In the genomic region with DNA sequence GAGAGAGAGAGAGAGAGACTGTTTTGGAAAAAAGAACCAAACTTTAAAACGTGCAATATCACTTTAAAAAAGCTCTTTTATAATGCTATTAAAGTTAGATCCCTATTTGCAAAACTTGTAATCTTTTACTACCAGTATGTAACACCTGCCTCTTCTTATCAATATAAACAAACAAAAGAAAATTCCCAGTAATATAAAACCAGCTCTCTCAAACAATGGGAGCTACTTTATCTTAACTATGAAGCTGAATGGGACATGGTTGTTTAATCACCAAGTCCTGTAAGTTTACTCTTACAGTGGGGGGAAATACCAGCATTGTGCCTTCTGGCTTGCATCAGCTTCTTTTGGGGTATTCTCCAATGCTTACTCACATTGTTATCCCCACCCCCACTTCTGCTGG, we compare ENCODE assay signal across 28 mouse cellular contexts. TPM values are rescaled to one million over a fixed set of nuclear protein-coding genes. Genes with fewer than 3 reads are reported as not detected.
A peak's percentile ranks its signal among the peaks of the same experiment; 100 is the strongest.
DNase-seq lines count a peak whose midpoint lies in the region; ATAC-seq and TF ChIP-seq lines count a peak whose summit lies in the region.
"Had no signal": no experiment of that assay in that cellular context is flagged by ENCODE, and none has a peak within 500 bp of the region (broad histone marks: within the 10 kb centered on the region; RNA-seq: fewer than 3 reads in every experiment).

No protein-coding gene starts in this region.

- no peaks in the 10 kb centered on the region for H3K4me1 ChIP-seq in intestine, embryonic 15.5 days (replicated peaks)
- no peaks in the 10 kb centered on the region for H3K4me1 ChIP-seq in intestine, postnatal 0 days (replicated peaks; ENCODE audit: control insufficient read depth, insufficient read depth, low read length)
- H3K4me1 ChIP-seq in stomach, embryonic 15.5 days, result no peaks in the 10 kb centered on the region
- H3K4me1 ChIP-seq in stomach, postnatal 0 days (replicated peaks; ENCODE audit: control insufficient read depth, insufficient read depth), result no peaks in the 10 kb centered on the region
- no peaks in the 10 kb centered on the region for H3K4me1 ChIP-seq in midbrain, embryonic 15.5 days
- H3K4me1 ChIP-seq: embryonic facial prominence, embryonic 10.5 days; embryonic facial prominence, embryonic 12.5 days; forebrain, embryonic 13.5 days; forebrain, embryonic 15.5 days had no signal

- no peak overlapping the region for H3K4me3 ChIP-seq in intestine, embryonic 15.5 days (replicated peaks)
- H3K4me3 ChIP-seq in intestine, postnatal 0 days (ENCODE audit: low read depth, low read length), result no peak overlapping the region
- no peak overlapping the region for H3K4me3 ChIP-seq in stomach, embryonic 15.5 days (replicated peaks)
- no peak overlapping the region for H3K4me3 ChIP-seq in stomach, postnatal 0 days (ENCODE audit: low read depth, low read length)
- H3K4me3 ChIP-seq in midbrain, embryonic 15.5 days, result no peak overlapping the region
- H3K4me3 ChIP-seq: embryonic facial prominence, embryonic 10.5 days; embryonic facial prominence, embryonic 12.5 days; forebrain, embryonic 13.5 days; forebrain, embryonic 15.5 days had no signal

- H3K36me3 ChIP-seq in intestine, embryonic 15.5 days, result no peaks in the 10 kb centered on the region
- H3K36me3 ChIP-seq in intestine, postnatal 0 days (ENCODE audit: control insufficient read depth, insufficient read depth), result no peaks in the 10 kb centered on the region
- H3K36me3 ChIP-seq in stomach, embryonic 15.5 days, result no peaks in the 10 kb centered on the region
- H3K36me3 ChIP-seq in stomach, postnatal 0 days (ENCODE audit: control insufficient read depth, insufficient read depth, low read length), result no peaks in the 10 kb centered on the region
- no peaks in the 10 kb centered on the region for H3K36me3 ChIP-seq in midbrain, embryonic 15.5 days (replicated peaks)
- H3K36me3 ChIP-seq: embryonic facial prominence, embryonic 10.5 days; embryonic facial prominence, embryonic 12.5 days; forebrain, embryonic 15.5 days had no signal

- 38% methylated on average over 1 of the region's 1 CpGs for WGBS in intestine, embryonic 15.5 days
- 26% methylated on average over 1 of the region's 1 CpGs for WGBS in intestine, postnatal 0 days
- WGBS in stomach, embryonic 15.5 days, result 43% methylated on average over 1 of the region's 1 CpGs
- WGBS in stomach, postnatal 0 days, result 33% methylated on average over 1 of the region's 1 CpGs
- WGBS in midbrain, embryonic 15.5 days, result 50% methylated on average over 1 of the region's 1 CpGs

- ATAC-seq in intestine, embryonic 15.5 days, result peak; percentile 62
- ATAC-seq in intestine, postnatal 0 days, result no peak
- ATAC-seq in megakaryocyte-erythroid progenitor cell, adult 5-6 weeks (replicated peaks; ENCODE audit: low FRiP score, low TSS enrichment, poor library complexity, severe bottlenecking), result 0 out of 2 replicates have a peak, but pooled peaks have one; percentile 57
- peak; percentile 84 for ATAC-seq in stomach, embryonic 15.5 days (ENCODE audit: insufficient read depth, low FRiP score, low read depth)
- ATAC-seq in stomach, postnatal 0 days (ENCODE audit: low FRiP score, low TSS enrichment), result peak; percentile 87
- no peak for ATAC-seq in midbrain, embryonic 15.5 days (replicated peaks)
- ATAC-seq: forebrain, embryonic 13.5 days; forebrain, embryonic 15.5 days had no signal

- peak; percentile 12 for DNase-seq in stomach, postnatal 0 days (ENCODE audit: low spot score)
- DNase-seq in ovary, adult 18-20 months (ENCODE audit: low spot score), result no peak
- DNase-seq in kidney, postnatal 25 days, result no peak
- DNase-seq: adrenal gland, adult 2 months; adrenal gland, postnatal 10 days; adrenal gland, postnatal 25 days; cerebellum, adult 11 months; cerebellum, adult 18-20 months; cerebellum, adult 9-10 months; cerebellum, postnatal 10 days; cerebellum, postnatal 25 days had no signal

- no peak overlapping the region for H3K27ac ChIP-seq in intestine, embryonic 15.5 days
- no peak overlapping the region for H3K27ac ChIP-seq in intestine, postnatal 0 days (ENCODE audit: low read depth, low read length)
- H3K27ac ChIP-seq in stomach, embryonic 15.5 days, result no peak overlapping the region
- H3K27ac ChIP-seq in stomach, postnatal 0 days (replicated peaks), result no peak overlapping the region
- no peak overlapping the region for H3K27ac ChIP-seq in midbrain, embryonic 15.5 days
- H3K27ac ChIP-seq: embryonic facial prominence, embryonic 10.5 days; embryonic facial prominence, embryonic 12.5 days; forebrain, embryonic 13.5 days; forebrain, embryonic 15.5 days had no signal

- H3K4me2 ChIP-seq in intestine, embryonic 15.5 days (replicated peaks), result no peak overlapping the region
- H3K4me2 ChIP-seq in intestine, postnatal 0 days (replicated peaks; ENCODE audit: low read depth), result no peak overlapping the region
- no peak overlapping the region for H3K4me2 ChIP-seq in stomach, embryonic 15.5 days
- no peak overlapping the region for H3K4me2 ChIP-seq in stomach, postnatal 0 days (replicated peaks; ENCODE audit: low read depth)
- no peak overlapping the region for H3K4me2 ChIP-seq in midbrain, embryonic 15.5 days
- H3K4me2 ChIP-seq: embryonic facial prominence, embryonic 12.5 days; forebrain, embryonic 13.5 days; forebrain, embryonic 15.5 days had no signal

- H3K27me3 ChIP-seq in intestine, embryonic 15.5 days (replicated peaks), result no peaks in the 10 kb centered on the region
- H3K27me3 ChIP-seq in intestine, postnatal 0 days (replicated peaks; ENCODE audit: control insufficient read depth, insufficient read depth, low read length), result no peaks in the 10 kb centered on the region
- H3K27me3 ChIP-seq in stomach, embryonic 15.5 days (replicated peaks), result no peaks in the 10 kb centered on the region
- H3K27me3 ChIP-seq in stomach, postnatal 0 days (ENCODE audit: control insufficient read depth, insufficient read depth, low read length), result no peaks in the 10 kb centered on the region
- H3K27me3 ChIP-seq in midbrain, embryonic 15.5 days (replicated peaks), result no peaks in the 10 kb centered on the region
- H3K27me3 ChIP-seq: embryonic facial prominence, embryonic 12.5 days; forebrain, embryonic 13.5 days; forebrain, embryonic 15.5 days had no signal

- H3K9ac ChIP-seq in intestine, embryonic 15.5 days, result no peak overlapping the region
- H3K9ac ChIP-seq in intestine, postnatal 0 days (ENCODE audit: low read depth, low read length), result no peak overlapping the region
- H3K9ac ChIP-seq in stomach, embryonic 15.5 days, result no peak overlapping the region
- H3K9ac ChIP-seq in stomach, postnatal 0 days (ENCODE audit: low read length), result no peak overlapping the region
- H3K9ac ChIP-seq in midbrain, embryonic 15.5 days, result no peak overlapping the region
- H3K9ac ChIP-seq: embryonic facial prominence, embryonic 12.5 days; forebrain, embryonic 13.5 days; forebrain, embryonic 15.5 days had no signal

- H3K9me3 ChIP-seq in intestine, embryonic 15.5 days, result no peaks in the 10 kb centered on the region
- H3K9me3 ChIP-seq in intestine, postnatal 0 days (ENCODE audit: control insufficient read depth), result no peaks in the 10 kb centered on the region
- no peaks in the 10 kb centered on the region for H3K9me3 ChIP-seq in stomach, embryonic 15.5 days
- no peaks in the 10 kb centered on the region for H3K9me3 ChIP-seq in stomach, postnatal 0 days (ENCODE audit: control insufficient read depth, low read length)
- H3K9me3 ChIP-seq in midbrain, embryonic 15.5 days, result no peaks in the 10 kb centered on the region
- H3K9me3 ChIP-seq: embryonic facial prominence, embryonic 10.5 days; embryonic facial prominence, embryonic 12.5 days; forebrain, embryonic 13.5 days; forebrain, embryonic 15.5 days had no signal

- no peak for TF ChIP-seq CTCF in intestine, postnatal 0 days (IDR thresholded peaks at IDR 0.05; ENCODE audit: low read depth)
- TF ChIP-seq CTCF in stomach, postnatal 0 days (IDR thresholded peaks at IDR 0.05; ENCODE audit: low read depth), result no peak

- no peak for TF ChIP-seq EP300 in stomach, postnatal 0 days (optimal IDR thresholded peaks at IDR 0.05)

RNA-seq across cellular contexts. Expression of gene Mptx1, which starts 27.2 kb away (rescaled TPM):
- 3.4 and 7.3 TPM in 2 replicates for polyA plus RNA-seq in intestine, embryonic 15.5 days (2015; fragmentation: Nextera tagmentation; extraction: Ambion mirVana)
- 71.5 and 126 TPM in 2 replicates for polyA plus RNA-seq in intestine, postnatal 0 days (2015; fragmentation: Nextera tagmentation; extraction: Ambion mirVana)
- not detected in 2 replicates for total RNA-seq in megakaryocyte-erythroid progenitor cell, adult 5-6 weeks (2014; fragmentation: Nextera tagmentation)
- not detected in 2 replicates for total RNA-seq in megakaryocyte-erythroid progenitor cell, adult 5-6 weeks (2017)
- 0.50 and 0.51 TPM in 2 replicates for polyA plus RNA-seq in stomach, embryonic 15.5 days (2015; fragmentation: Nextera tagmentation; extraction: Ambion mirVana)
- polyA plus RNA-seq in stomach, postnatal 0 days (2015; fragmentation: Nextera tagmentation; extraction: Ambion mirVana), result not detected in 2 replicates
- not detected in 2 replicates for polyA plus RNA-seq in midbrain, embryonic 15.5 days (2015; fragmentation: Nextera tagmentation; extraction: Ambion mirVana)
- total RNA-seq: adrenal gland, adult 2 months; adrenal gland, postnatal 10 days; adrenal gland, postnatal 25 days; adrenal gland, postnatal 4 days; ES-E14; MEL had no signal
- polyA plus RNA-seq: adrenal gland, adult 2 months; brain, embryonic 14.5 days; C2C12; cortical plate, adult 2 months; embryonic facial prominence, embryonic 10.5 days; embryonic facial prominence, embryonic 12.5 days; embryonic facial prominence, embryonic 14.5 days; forebrain, embryonic 11.5 days; forebrain, embryonic 13.5 days; forebrain, embryonic 15.5 days had no signal

RNA-seq across cellular contexts. Expression of gene Olfr419, which starts 51.3 kb away (rescaled TPM):
- not detected in 2 replicates for polyA plus RNA-seq in intestine, embryonic 15.5 days (2015; fragmentation: Nextera tagmentation; extraction: Ambion mirVana)
- not detected in 2 replicates for polyA plus RNA-seq in intestine, postnatal 0 days (2015; fragmentation: Nextera tagmentation; extraction: Ambion mirVana)
- total RNA-seq in megakaryocyte-erythroid progenitor cell, adult 5-6 weeks (2014; fragmentation: Nextera tagmentation), result not detected in 2 replicates
- not detected in 2 replicates for total RNA-seq in megakaryocyte-erythroid progenitor cell, adult 5-6 weeks (2017)
- not detected in 2 replicates for polyA plus RNA-seq in stomach, embryonic 15.5 days (2015; fragmentation: Nextera tagmentation; extraction: Ambion mirVana)
- not detected in 2 replicates for polyA plus RNA-seq in stomach, postnatal 0 days (2015; fragmentation: Nextera tagmentation; extraction: Ambion mirVana)
- not detected in 2 replicates for polyA plus RNA-seq in midbrain, embryonic 15.5 days (2015; fragmentation: Nextera tagmentation; extraction: Ambion mirVana)
- total RNA-seq: adrenal gland, adult 2 months; adrenal gland, postnatal 10 days; adrenal gland, postnatal 25 days; adrenal gland, postnatal 4 days; MEL had no signal
- polyA plus RNA-seq: adrenal gland, adult 2 months; brain, embryonic 14.5 days; C2C12; cortical plate, adult 2 months; embryonic facial prominence, embryonic 10.5 days; embryonic facial prominence, embryonic 12.5 days; forebrain, embryonic 11.5 days; forebrain, embryonic 13.5 days; forebrain, embryonic 15.5 days had no signal

Comparison
In these comparisons a context has a peak if more than half of its experiments do, and no peak if none do; other contexts are left out.
1. ATAC-seq: peak in intestine, embryonic 15.5 days (single experiment), megakaryocyte-erythroid progenitor cell, adult 5-6 weeks (single experiment), stomach, embryonic 15.5 days (single experiment) and stomach, postnatal 0 days (single experiment); none in intestine, postnatal 0 days (single experiment) and midbrain, embryonic 15.5 days (single experiment).